Mouse (Mus musculus) liver, embryonic 13.5 days (tissue): ENCODE measurements at regions not wholly inside any gene's neighbourhood (a gene's known extent, or its start where the extent isn't known, plus 50 kb on each side); places are given as distances from the start of the nearest gene placed in this dataset.

ENCODE experiments used
- ATAC-seq: fragments of 200-750 bp; cut with Nextera tagmentation; 2 replicates; pipeline ENCODE4 v1.8.0; 2017; ENCODE audit warnings: low read depth, mild to moderate bottlenecking, moderate number of reproducible peaks, moderate library complexity
- DNase-seq: peaks from one replicate; pipeline ENCODE4 v3.0.0; 2022
- H3K27ac ChIP-seq: fragments of 300-500 bp; sonication (generic); 2 replicates; pipeline ENCODE4 v1.5.1; 2015; ENCODE audit warnings: moderate library complexity, mild to moderate bottlenecking, inconsistent platforms
- H3K27me3 ChIP-seq: fragments of 300-500 bp; sonication (generic); 2 replicates; pipeline ENCODE4 v1.6.1; 2015; ENCODE audit warnings: mild to moderate bottlenecking, inconsistent platforms
- H3K36me3 ChIP-seq: fragments of 300-500 bp; sonication (generic); 2 replicates; pipeline ENCODE4 v1.6.1; 2015; ENCODE audit warnings: mild to moderate bottlenecking, inconsistent platforms
- H3K4me1 ChIP-seq: fragments of 300-500 bp; sonication (generic); replicated peaks from 2 replicates; pipeline ENCODE4 v1.6.1; 2015; ENCODE audit warnings: inconsistent platforms
- H3K4me2 ChIP-seq: fragments of 300-500 bp; sonication (generic); 2 replicates; pipeline ENCODE4 v1.6.1; 2015; ENCODE audit warnings: inconsistent platforms, mild to moderate bottlenecking, moderate library complexity
- H3K4me3 ChIP-seq: fragments of 300-500 bp; sonication (generic); replicated peaks from 2 replicates; pipeline ENCODE4 v1.5.1; 2015; ENCODE audit warnings: mild to moderate bottlenecking, inconsistent platforms
- H3K9ac ChIP-seq: fragments of 300-500 bp; sonication (generic); 2 replicates; pipeline ENCODE4 v1.6.1; 2015; ENCODE audit warnings: mild to moderate bottlenecking, inconsistent platforms
- H3K9me3 ChIP-seq: fragments of 300-500 bp; sonication (generic); replicated peaks from 2 replicates; pipeline ENCODE4 v1.6.1; 2016; ENCODE audit warnings: inconsistent platforms
- WGBS: fragments of 180-500 bp; shearing (Covaris S2); methylation state at CpG from one replicate; pipeline ENCODE4 v1.1.7; 2015; ENCODE audit not compliant: insufficient replicate concordance; 5-methylcytosine and 5-hydroxymethylcytosine counted together

- WGBS: 68% methylated on average over 3 of the region's 3 CpGs
- no peak for DNase-seq
- no peak overlapping the region for H3K4me3 ChIP-seq
These were observed 376.9 kb downstream of the Adgrl2 start for GRCm38 (mm10) chr3:148613443-148613842.

GRCm38 (mm10) chr3:148603276-148603675, 387.1 kb downstream of the Adgrl2 start:
- Histone ChIP-seq H3K9ac (no peak overlapping the region), H3K36me3 (no peaks in the 10 kb centered on the region), H3K4me1 (no peaks in the 10 kb centered on the region), H3K27ac (no peak overlapping the region), H3K4me3 (no peak overlapping the region), H3K27me3 (no peaks in the 10 kb centered on the region), H3K4me2 (no peak overlapping the region), H3K9me3 (no peaks in the 10 kb centered on the region)
- 65% methylated on average over 6 of the region's 6 CpGs for WGBS
- ATAC-seq: no peak
- no peak for DNase-seq

More at GRCm38 (mm10) chr3:148613443-148613842, 376.9 kb downstream of the Adgrl2 start:
- Histone ChIP-seq H3K27ac (no peak overlapping the region), H3K9ac (no peak overlapping the region), H3K27me3 (no peaks in the 10 kb centered on the region), H3K36me3 (no peaks in the 10 kb centered on the region), H3K4me1 (no peaks in the 10 kb centered on the region), H3K9me3 (no peaks in the 10 kb centered on the region), H3K4me2 (no peak overlapping the region)
- no peak for ATAC-seq

GRCm38 (mm10) chr3:148602730-148603255, 387.6 kb downstream of the Adgrl2 start:
- H3K36me3 ChIP-seq: no peaks in the 10 kb centered on the region
- H3K9me3 ChIP-seq: no peaks in the 10 kb centered on the region
- no peak overlapping the region for H3K4me3 ChIP-seq
- ATAC-seq: no peak
- H3K27ac ChIP-seq: no peak overlapping the region
- no peak overlapping the region for H3K4me2 ChIP-seq
- WGBS: 63% methylated on average over 5 of the region's 5 CpGs
- DNase-seq: no peak
- no peaks in the 10 kb centered on the region for H3K4me1 ChIP-seq
- H3K9ac ChIP-seq: no peak overlapping the region
- H3K27me3 ChIP-seq: no peaks in the 10 kb centered on the region

GRCm38 (mm10) chr3:148595561-148595960, 394.8 kb downstream of the Adgrl2 start:
- Histone ChIP-seq H3K9me3 (no peaks in the 10 kb centered on the region), H3K4me2 (no peak overlapping the region), H3K27me3 (no peaks in the 10 kb centered on the region), H3K36me3 (no peaks in the 10 kb centered on the region), H3K27ac (no peak overlapping the region), H3K4me3 (no peak overlapping the region), H3K9ac (no peak overlapping the region), H3K4me1 (no peaks in the 10 kb centered on the region)
- ATAC-seq: no peak
- DNase-seq: no peak
- WGBS: 75% methylated on average over 4 of the region's 4 CpGs

GRCm38 (mm10) chr3:148589556-148589955, 400.8 kb downstream of the Adgrl2 start:
- Histone ChIP-seq H3K27me3 (no peaks in the 10 kb centered on the region), H3K4me2 (no peak overlapping the region), H3K9me3 (no peaks in the 10 kb centered on the region), H3K4me1 (no peaks in the 10 kb centered on the region), H3K9ac (no peak overlapping the region), H3K36me3 (no peaks in the 10 kb centered on the region), H3K4me3 (no peak overlapping the region), H3K27ac (no peak overlapping the region)
- WGBS: 68% methylated on average over 2 of the region's 2 CpGs
- ATAC-seq (no peak), DNase-seq (no peak)

GRCm38 (mm10) chr3:148575735-148576134, 414.6 kb downstream of the Adgrl2 start:
- Histone ChIP-seq H3K27me3 (no peaks in the 10 kb centered on the region), H3K9me3 (no peaks in the 10 kb centered on the region), H3K9ac (no peak overlapping the region), H3K4me2 (no peak overlapping the region), H3K4me3 (no peak overlapping the region), H3K4me1 (no peaks in the 10 kb centered on the region), H3K27ac (no peak overlapping the region), H3K36me3 (no peaks in the 10 kb centered on the region)
- no peak for DNase-seq
- no peak for ATAC-seq
- 36% methylated on average over 1 of the region's 1 CpGs for WGBS

- DNase-seq (no peak), ATAC-seq (no peak)
- H3K9ac ChIP-seq: no peak overlapping the region
- H3K4me2 ChIP-seq: no peak overlapping the region
- no peaks in the 10 kb centered on the region for H3K9me3 ChIP-seq
- no peaks in the 10 kb centered on the region for H3K4me1 ChIP-seq
- no peak overlapping the region for H3K4me3 ChIP-seq
- no peaks in the 10 kb centered on the region for H3K27me3 ChIP-seq
- no peaks in the 10 kb centered on the region for H3K36me3 ChIP-seq
- 54% methylated on average over 4 of the region's 4 CpGs for WGBS
- no peak overlapping the region for H3K27ac ChIP-seq
These were observed 417.9 kb downstream of the Adgrl2 start for GRCm38 (mm10) chr3:148572493-148572892.

- no peaks in the 10 kb centered on the region for H3K4me1 ChIP-seq
- no peaks in the 10 kb centered on the region for H3K36me3 ChIP-seq
- H3K9ac ChIP-seq: no peak overlapping the region
- H3K27me3 ChIP-seq: no peaks in the 10 kb centered on the region
- WGBS: 48% methylated on average over 4 of the region's 4 CpGs
- H3K4me3 ChIP-seq: no peak overlapping the region
- no peak for DNase-seq
- H3K9me3 ChIP-seq: no peaks in the 10 kb centered on the region
- no peak overlapping the region for H3K4me2 ChIP-seq
- no peak for ATAC-seq
- H3K27ac ChIP-seq: no peak overlapping the region
These were observed 425.6 kb downstream of the Adgrl2 start for GRCm38 (mm10) chr3:148564716-148565115.

- H3K9ac ChIP-seq: no peak overlapping the region
These were observed 429.1 kb downstream of the Adgrl2 start for GRCm38 (mm10) chr3:148561211-148561610.

GRCm38 (mm10) chr3:148559752-148560460, 430.4 kb downstream of the Adgrl2 start:
- Histone ChIP-seq H3K9ac (no peak overlapping the region), H3K4me2 (no peak overlapping the region), H3K27me3 (no peaks in the 10 kb centered on the region), H3K27ac (no peak overlapping the region), H3K9me3 (no peaks in the 10 kb centered on the region), H3K4me3 (no peak overlapping the region), H3K4me1 (no peaks in the 10 kb centered on the region), H3K36me3 (no peaks in the 10 kb centered on the region)
- no peak for ATAC-seq
- 73% methylated on average over 13 of the region's 13 CpGs for WGBS
- DNase-seq: no peak

More at GRCm38 (mm10) chr3:148561211-148561610, 429.1 kb downstream of the Adgrl2 start:
- Histone ChIP-seq H3K4me1 (no peaks in the 10 kb centered on the region), H3K27ac (no peak overlapping the region), H3K4me2 (no peak overlapping the region), H3K27me3 (no peaks in the 10 kb centered on the region), H3K36me3 (no peaks in the 10 kb centered on the region), H3K4me3 (no peak overlapping the region), H3K9me3 (no peaks in the 10 kb centered on the region)
- DNase-seq (no peak), ATAC-seq (no peak)
- 78% methylated on average over 4 of the region's 4 CpGs for WGBS

- ATAC-seq: no peak
- H3K27me3 ChIP-seq: no peaks in the 10 kb centered on the region
- H3K36me3 ChIP-seq: no peaks in the 10 kb centered on the region
- H3K4me3 ChIP-seq: no peak overlapping the region
- WGBS: 52% methylated on average over 5 of the region's 5 CpGs
- DNase-seq: no peak
- H3K9me3 ChIP-seq: no peaks in the 10 kb centered on the region
- H3K4me1 ChIP-seq: no peaks in the 10 kb centered on the region
- no peak overlapping the region for H3K27ac ChIP-seq
- H3K4me2 ChIP-seq: no peak overlapping the region
- H3K9ac ChIP-seq: no peak overlapping the region
These were observed 431.7 kb downstream of the Adgrl2 start for GRCm38 (mm10) chr3:148558592-148559157.

GRCm38 (mm10) chr3:148555324-148555723, 435.0 kb downstream of the Adgrl2 start:
- DNase-seq (no peak), ATAC-seq (no peak)
- Histone ChIP-seq H3K4me1 (no peaks in the 10 kb centered on the region), H3K27me3 (no peaks in the 10 kb centered on the region), H3K27ac (no peak overlapping the region), H3K9ac (no peak overlapping the region), H3K36me3 (no peaks in the 10 kb centered on the region), H3K9me3 (no peaks in the 10 kb centered on the region), H3K4me3 (no peak overlapping the region), H3K4me2 (no peak overlapping the region)
- 47% methylated on average over 8 of the region's 8 CpGs for WGBS
